Mouse (Mus musculus) midbrain, postnatal 0 days (tissue): ENCODE data around the gene Ly6g5b. TPM values are rescaled to one million over a fixed set of nuclear protein-coding genes. Genes with fewer than 3 reads are reported as not detected.

ENCODE experiments used
- ATAC-seq: fragments of 200-750 bp; cut with Nextera tagmentation; 2 replicates; pipeline ENCODE4 v1.8.0; 2017; ENCODE audit warnings: moderate number of reproducible peaks, mild to moderate bottlenecking, moderate TSS enrichment, moderate library complexity; ENCODE audit not compliant: low FRiP score
- DNase-seq: peaks from one replicate; pipeline ENCODE4 v3.0.0-alpha.2; 2015; ENCODE audit warnings: low spot score
- H3K27ac ChIP-seq: fragments of 300-500 bp; sonication (generic); 2 replicates; pipeline ENCODE4 v1.5.1; 2014; ENCODE audit warnings: low read depth, mild to moderate bottlenecking, low read length, mixed read lengths
- H3K27me3 ChIP-seq: fragments of 300-500 bp; sonication (generic); 2 replicates; pipeline ENCODE4 v1.6.1; 2014; ENCODE audit warnings: low read length, control low read depth, mixed read lengths; ENCODE audit not compliant: insufficient read depth
- H3K36me3 ChIP-seq: fragments of 300-500 bp; sonication (generic); 2 replicates; pipeline ENCODE4 v1.6.1; 2014; ENCODE audit warnings: low read length, control low read depth, mixed read lengths; ENCODE audit not compliant: insufficient read depth
- H3K4me1 ChIP-seq: fragments of 300-500 bp; sonication (generic); 2 replicates; pipeline ENCODE4 v1.6.1; 2014; ENCODE audit warnings: mild to moderate bottlenecking, control low read depth, antibody characterized with exemption, low read length, mixed read lengths; ENCODE audit not compliant: insufficient read depth
- H3K4me2 ChIP-seq: fragments of 300-500 bp; sonication (generic); 2 replicates; pipeline ENCODE4 v1.6.1; 2014; ENCODE audit warnings: low read depth, mild to moderate bottlenecking, low read length, mixed read lengths; ENCODE audit not compliant: poor library complexity, severe bottlenecking
- H3K4me3 ChIP-seq: fragments of 300-500 bp; sonication (generic); 2 replicates; pipeline ENCODE4 v1.5.1; 2014; ENCODE audit warnings: low read depth, mild to moderate bottlenecking, low read length, moderate library complexity
- H3K9ac ChIP-seq: fragments of 300-500 bp; sonication (generic); replicated peaks from 2 replicates; pipeline ENCODE4 v1.6.1; 2014; ENCODE audit warnings: mild to moderate bottlenecking, low read length, moderate library complexity, mixed read lengths; ENCODE audit not compliant: poor library complexity, severe bottlenecking
- H3K9me3 ChIP-seq: fragments of 300-500 bp; sonication (generic); 2 replicates; pipeline ENCODE4 v1.6.1; 2016; ENCODE audit warnings: low read length, control low read depth
- CTCF ChIP-seq: IDR thresholded peaks from 2 replicates; pipeline ENCODE4 v1.5.1; 2016; ENCODE audit warnings: antibody characterized with exemption, mild to moderate bottlenecking
- WGBS: fragments of 180-500 bp; shearing (Covaris S2); extraction: QIAGEN DNeasy Blood & Tissue Kit; methylation state at CpG from one replicate; pipeline ENCODE4 v1.1.7; 2014; 5-methylcytosine and 5-hydroxymethylcytosine counted together
- polyA plus RNA-seq: library from polyadenylated mRNA; unstranded; fragments of >200 nt; fragmentation: Nextera tagmentation; extraction: Ambion mirVana; gene quantifications from 2 replicates; pipeline ENCODE4 v1.2.1, GENCODE M21; 2015
- total RNA-seq: library from RNA; depleted of rRNA; stranded (reverse); fragments of >200 nt; gene quantifications from 2 replicates; pipeline ENCODE4 v1.2.3, GENCODE M21; 2014

Gene Ly6g5b
- total and polyA plus RNA-seq, 2 experiments from 2014 or later, result 0.99 to 1.8 TPM

DNA sequence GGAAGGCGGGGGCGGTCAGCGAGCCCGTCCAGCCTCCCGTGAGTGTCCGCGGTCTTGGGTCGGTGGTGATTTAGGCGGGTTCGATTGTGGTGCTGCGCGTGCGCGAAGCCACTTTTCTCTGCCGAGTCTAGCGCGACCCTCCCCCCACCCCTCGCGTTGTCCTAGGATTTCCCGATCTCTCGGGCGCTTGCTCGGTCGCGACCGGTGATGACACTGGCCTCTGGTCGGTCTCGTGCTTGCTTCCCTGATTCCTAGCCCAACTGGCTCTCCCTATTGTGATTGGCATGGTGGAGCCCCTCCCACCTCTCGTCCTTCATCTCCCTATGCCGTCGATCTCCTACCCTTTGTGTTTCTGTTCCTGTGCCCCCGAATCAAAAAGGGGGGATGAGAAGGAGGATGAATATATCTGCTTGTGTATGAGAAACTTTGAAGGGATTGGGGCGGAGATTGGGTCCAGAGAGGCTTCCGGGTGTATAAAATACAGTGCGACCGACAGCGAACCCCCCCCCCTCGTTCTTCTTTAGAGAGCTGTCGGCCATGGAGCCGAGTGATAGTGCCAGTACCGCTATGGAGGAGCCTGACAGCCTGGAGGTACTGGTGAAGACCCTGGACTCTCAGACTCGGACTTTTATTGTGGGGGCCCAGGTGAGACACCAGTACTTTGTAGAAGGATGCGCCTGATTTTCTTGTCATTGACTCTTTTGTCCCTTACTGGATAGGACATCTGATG, 20.5 kb upstream of the Ly6g5b start:
- peak overlapping the region; percentile 79 for H3K4me2 ChIP-seq
- ATAC-seq (peak; percentile 80), DNase-seq (peak; percentile 82)
- peak overlapping the region; percentile 63 for H3K4me3 ChIP-seq
- TF ChIP-seq CTCF, result no peak
- peaks cover 24% of the 10 kb centered on the region for H3K36me3 ChIP-seq
- peak overlapping the region; percentile 96 for H3K27ac ChIP-seq
- H3K9ac ChIP-seq, result peak overlapping the region; percentile 64
- H3K9me3 ChIP-seq, result no peaks in the 10 kb centered on the region
- no peaks in the 10 kb centered on the region for H3K27me3 ChIP-seq
- H3K4me1 ChIP-seq, result no peaks in the 10 kb centered on the region
- under 1% methylated on average over 34 of the region's 43 CpGs for WGBS

DNA sequence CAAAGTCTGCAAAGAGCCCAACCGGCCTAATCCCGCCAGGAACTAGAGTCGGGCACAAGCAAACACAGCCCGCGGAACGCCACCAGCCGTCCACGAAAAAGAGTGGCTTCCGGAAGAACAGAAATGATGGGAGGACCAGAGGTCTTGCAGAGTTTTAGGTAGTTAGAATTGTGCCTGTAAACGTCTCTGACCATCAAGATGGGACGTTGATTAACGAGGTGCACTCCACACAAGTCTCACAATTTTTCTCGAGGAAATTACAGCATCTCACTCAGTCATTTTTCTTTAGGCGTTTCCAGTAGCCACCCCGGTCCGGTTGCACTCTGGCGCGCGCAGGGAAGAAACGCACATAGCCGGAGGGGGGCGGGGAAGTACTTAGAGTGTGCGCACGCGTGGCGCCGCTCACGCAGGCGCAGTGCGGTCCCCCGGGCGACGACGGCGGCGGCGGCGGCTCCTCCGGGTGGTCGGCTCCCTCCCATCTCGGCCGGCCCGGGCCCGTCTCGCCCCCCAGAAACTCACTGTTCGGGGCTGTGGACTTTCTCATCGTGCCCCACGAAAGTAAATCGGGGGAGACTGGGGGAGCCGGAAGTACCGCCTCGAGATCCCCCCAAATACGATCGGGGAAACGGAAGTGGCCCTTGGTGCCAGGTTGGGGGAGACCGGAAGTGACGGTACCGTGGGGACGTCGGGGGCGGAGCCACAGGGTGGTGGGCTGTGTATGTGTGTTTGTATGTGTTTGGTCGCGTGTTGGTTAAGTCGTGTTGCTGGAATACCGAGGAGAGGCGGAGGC, 19.8 kb upstream of the Ly6g5b start, which contains the start of gene Bag6:
Gene Bag6, plus strand, starts transcription at position 378 of the 790 bp plus-strand sequence.
- peak; percentile 17 for TF ChIP-seq CTCF
- no peaks in the 10 kb centered on the region for H3K27me3 ChIP-seq
- H3K27ac ChIP-seq, result peak within 1 kb of the TSS; percentile 96
- H3K4me3 ChIP-seq, result peak within 1 kb of the TSS; percentile 63
- 1% methylated on average over 66 of the region's 66 CpGs for WGBS
- no peaks in the 10 kb centered on the region for H3K4me1 ChIP-seq
- H3K4me2 ChIP-seq, result peak within 1 kb of the TSS; percentile 79
- peaks cover 21% of the 10 kb centered on the region for H3K36me3 ChIP-seq
- H3K9ac ChIP-seq, result peak within 1 kb of the TSS; percentile 64
- no peaks in the 10 kb centered on the region for H3K9me3 ChIP-seq
- DNase-seq, result peak; percentile 96
- ATAC-seq, result peak; percentile 94

DNA sequence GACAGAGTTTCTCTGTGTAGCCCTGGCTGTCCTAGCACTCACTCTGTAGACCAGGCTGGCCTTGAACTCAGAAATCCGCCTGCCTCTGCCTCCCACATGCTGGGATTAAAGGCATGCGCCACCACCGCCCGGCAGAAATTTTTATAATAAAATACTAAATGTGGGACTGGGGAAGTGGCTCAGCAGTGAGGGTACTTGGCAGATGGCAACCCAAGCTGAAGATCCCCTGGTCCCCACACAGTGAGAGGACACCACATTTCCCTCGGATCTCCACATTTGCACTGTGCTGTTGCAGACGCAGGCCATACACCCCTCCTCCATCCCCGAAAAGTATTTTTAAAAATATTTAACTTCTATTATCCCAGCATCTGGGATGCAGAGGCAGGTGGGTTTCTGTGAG, 18.3 kb upstream of the Ly6g5b start:
- TF ChIP-seq CTCF, result no peak
- Histone ChIP-seq H3K27me3 (no peaks in the 10 kb centered on the region), H3K9me3 (no peaks in the 10 kb centered on the region), H3K36me3 (peaks cover 10% of the 10 kb centered on the region), H3K9ac (no peak overlapping the region), H3K4me3 (no peak overlapping the region), H3K4me2 (no peak overlapping the region), H3K27ac (no peak overlapping the region), H3K4me1 (no peaks in the 10 kb centered on the region)
- 87% methylated on average over 7 of the region's 7 CpGs for WGBS
- DNase-seq (no peak), ATAC-seq (no peak)

DNA sequence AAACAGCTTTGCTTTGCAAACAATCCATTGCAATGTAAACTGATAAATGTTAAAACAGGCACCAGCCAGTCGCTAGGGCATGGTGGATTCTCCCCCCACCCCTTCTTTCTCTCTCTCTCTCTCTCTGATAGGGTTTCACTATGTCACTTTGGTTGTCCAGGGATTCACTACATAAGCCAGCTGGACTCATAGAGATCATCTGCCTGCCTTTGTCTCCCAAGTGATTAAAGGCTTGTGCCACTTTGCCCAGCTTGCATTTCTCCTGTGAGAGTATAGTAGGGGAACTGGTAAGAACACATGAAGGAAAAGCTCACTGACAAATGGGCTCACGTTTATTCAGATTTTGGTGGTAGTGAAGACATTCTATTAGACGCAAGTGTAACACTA, 16.9 kb upstream of the Ly6g5b start:
- Histone ChIP-seq H3K27me3 (no peaks in the 10 kb centered on the region), H3K4me2 (no peak overlapping the region), H3K4me3 (no peak overlapping the region), H3K4me1 (peaks cover 6% of the 10 kb centered on the region), H3K27ac (no peak overlapping the region), H3K9me3 (no peaks in the 10 kb centered on the region), H3K9ac (no peak overlapping the region), H3K36me3 (0 out of 2 replicates have a peak, but pooled peaks cover 7% of the 10 kb centered on the region)
- TF ChIP-seq CTCF, result no peak
- 78% methylated on average over 3 of the region's 3 CpGs for WGBS
- DNase-seq (no peak), ATAC-seq (no peak)

DNA sequence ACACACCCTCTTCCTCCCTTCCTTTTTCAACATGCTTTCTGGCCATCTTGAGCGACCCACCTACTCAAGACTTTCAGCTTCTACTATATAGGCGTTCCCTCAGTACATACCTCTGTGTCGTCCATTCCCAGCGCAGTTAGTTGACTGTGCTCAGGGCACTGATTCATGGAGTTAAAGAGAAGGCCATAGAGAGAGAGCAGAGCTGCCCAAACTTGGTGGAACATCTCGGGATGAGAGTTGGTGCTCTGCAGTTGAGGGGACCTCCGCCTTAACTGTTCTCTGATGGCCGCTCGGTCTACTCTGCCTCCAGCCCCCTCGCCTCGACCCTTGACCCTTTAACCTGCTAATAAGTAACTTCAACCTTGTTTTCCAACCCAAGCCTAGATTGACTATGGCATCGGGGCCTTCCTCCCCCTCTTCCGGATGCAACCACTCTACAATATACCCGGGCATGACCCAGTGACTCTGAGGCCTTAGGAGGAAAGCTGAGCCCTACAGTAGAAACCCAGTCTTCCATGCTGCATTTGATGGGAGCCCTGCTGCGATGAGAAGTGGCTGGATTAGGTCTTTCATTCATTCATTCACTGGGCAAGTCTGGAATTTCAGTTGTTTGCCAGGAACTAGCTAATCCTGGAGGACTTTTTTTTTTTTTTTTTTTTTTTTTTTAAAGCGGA, 16.4 kb upstream of the Ly6g5b start, which contains the start of gene Apom:
Gene Apom, minus strand, starts transcription at position 551 of the 674 bp plus-strand sequence.
- 86% methylated on average over 15 of the region's 15 CpGs for WGBS
- Histone ChIP-seq H3K36me3 (0 out of 2 replicates have a peak, but pooled peaks cover 7% of the 10 kb centered on the region), H3K27me3 (no peaks in the 10 kb centered on the region), H3K9ac (no peak within 1 kb of the TSS), H3K9me3 (no peaks in the 10 kb centered on the region), H3K4me3 (no peak within 1 kb of the TSS), H3K4me1 (peaks cover 12% of the 10 kb centered on the region), H3K4me2 (no peak within 1 kb of the TSS), H3K27ac (no peak within 1 kb of the TSS)
- ATAC-seq (no peak), DNase-seq (no peak)
- no peak for TF ChIP-seq CTCF
